Mouse (Mus musculus): ENCODE data around the gene Mfsd8. TPM values are rescaled to one million over a fixed set of nuclear protein-coding genes. Genes with fewer than 3 reads are reported as not detected.

The Mfsd8 gene
- total and polyA plus RNA-seq, 3 experiments, result 3.8 to 7.7 (median 6.0) TPM

- H3K36me3 ChIP-seq (replicated peaks in 1 of 2; ENCODE audit: control insufficient read depth in 1 of 2, insufficient read depth in 1 of 2, low read length in 1 of 2), result peaks cover 9 to 22% of the 10 kb centered on the region in 2 experiments
- peaks cover 30% of the 10 kb centered on the region for H3K79me2 ChIP-seq (replicated peaks; ENCODE audit: control insufficient read depth, extremely low read depth, insufficient read depth, poor library complexity, severe bottlenecking)
- H3K9ac ChIP-seq (ENCODE audit: insufficient read depth, low read depth), result peak overlapping the region; percentile 73
- peak; percentile 48 for DNase-seq (ENCODE audit: extremely low read depth)
- TF ChIP-seq ELF1 (IDR thresholded peaks at IDR 0.05; ENCODE audit: low read depth, low read length), result no peak
- TF ChIP-seq MAZ (IDR thresholded peaks at IDR 0.05; ENCODE audit: low read depth, low read length), result 0 out of 2 replicates have a peak, but pooled peaks have one; percentile 56
- H3K27me3 ChIP-seq (replicated peaks), result no peaks in the 10 kb centered on the region
- peaks cover 2 to 33% of the 10 kb centered on the region in 2 experiments; a peak in 3 of 4 replicates for H3K4me1 ChIP-seq (ENCODE audit: control insufficient read depth in 1 of 2, insufficient read depth in 2 of 2)
- H3K9me3 ChIP-seq (replicated peaks; ENCODE audit: low read length), result no peaks in the 10 kb centered on the region
- H3K27ac ChIP-seq (ENCODE audit: insufficient read depth, low read depth), result peak overlapping the region; percentile 81
- peak overlapping the region; percentile 77 to 98 (median 97) for H3K4me3 ChIP-seq (replicated peaks in 1 of 3; ENCODE audit: low read depth in 2 of 3, low read length in 2 of 3, poor library complexity in 1 of 3)
- in situ Hi-C loops (cut with MboI; ENCODE audit: low pct_ligation_motif_present, low pct_unique_long_range_greater_than_20kb, low sequenced_read_pairs) (no loop called here), dilution Hi-C loops (cut with MboI; ENCODE audit: extremely low pct_ligation_motif_present, extremely low pct_unique_long_range_greater_than_20kb, low sequenced_read_pairs) (no loop called here)
- H3K4me2 ChIP-seq (ENCODE audit: insufficient read depth, low read depth, poor library complexity, severe bottlenecking), result peak overlapping the region; percentile 75; the same call in 1 of the 2 replicates
Observed at GRCm38 (mm10) chr3:40800373-40800823, 46.3 kb downstream of the Mfsd8 start.

GRCm38 (mm10) chr3:40799530-40800372 lies 46.9 kb downstream of the Mfsd8 start, which contains the start of gene Plk4:
Plk4 (plus strand) TSS chr3:40800019.
- peaks cover 26% of the 10 kb centered on the region for H3K79me2 ChIP-seq (replicated peaks; ENCODE audit: control insufficient read depth, extremely low read depth, insufficient read depth, poor library complexity, severe bottlenecking)
- peaks cover 3 to 16% of the 10 kb centered on the region in 2 experiments for H3K36me3 ChIP-seq (replicated peaks in 1 of 2; ENCODE audit: control insufficient read depth in 1 of 2, insufficient read depth in 1 of 2, low read length in 1 of 2)
- dilution Hi-C loops (cut with MboI; ENCODE audit: extremely low pct_ligation_motif_present, extremely low pct_unique_long_range_greater_than_20kb, low sequenced_read_pairs), result no loop called here
- no peaks in the 10 kb centered on the region for H3K9me3 ChIP-seq (replicated peaks; ENCODE audit: low read length)
- peaks cover 2 to 29% of the 10 kb centered on the region in 2 experiments; a peak in 3 of 4 replicates for H3K4me1 ChIP-seq (ENCODE audit: control insufficient read depth in 1 of 2, insufficient read depth in 2 of 2)
- H3K27me3 ChIP-seq (replicated peaks), result no peaks in the 10 kb centered on the region
- DNase-seq (ENCODE audit: extremely low read depth), result peak; percentile 97
- peak within 1 kb of the TSS; percentile 75 for H3K4me2 ChIP-seq (ENCODE audit: insufficient read depth, low read depth, poor library complexity, severe bottlenecking)
- H3K9ac ChIP-seq (ENCODE audit: insufficient read depth, low read depth), result peak within 1 kb of the TSS; percentile 73
- peak within 1 kb of the TSS; percentile 77 to 98 (median 97) for H3K4me3 ChIP-seq (replicated peaks in 1 of 3; ENCODE audit: low read depth in 2 of 3, low read length in 2 of 3, poor library complexity in 1 of 3)
- in situ Hi-C loops (cut with MboI; ENCODE audit: low pct_ligation_motif_present, low pct_unique_long_range_greater_than_20kb, low sequenced_read_pairs), result loop anchor here (25.0 kb wide), 1 partner anchor 188 kb away; no protein-coding TSS in a partner anchor
- H3K27ac ChIP-seq (ENCODE audit: insufficient read depth, low read depth), result peak within 1 kb of the TSS; percentile 81
- no peak; the same call in 1 of the 2 replicates for TF ChIP-seq POLR2AphosphoS2 (IDR thresholded peaks at IDR 0.05; ENCODE audit: low read depth, low read length)
- TF ChIP-seq KAT2A (IDR thresholded peaks at IDR 0.05; ENCODE audit: insufficient replicate concordance, low read length), result no peak
- TF ChIP-seq JUN (IDR thresholded peaks at IDR 0.05; ENCODE audit: insufficient read depth, low read depth, low read length), result peak; percentile 52
- TF ChIP-seq CHD2 (IDR thresholded peaks at IDR 0.05; ENCODE audit: low read length), result no peak
- TF ChIP-seq TBP (conservative IDR thresholded peaks at IDR 0.05; ENCODE audit: low read depth, low read length), result peak; percentile 84; the same call in 1 of the 2 replicates
- peak; percentile 33 for TF ChIP-seq MAX (IDR thresholded peaks at IDR 0.05; ENCODE audit: low read length)
- TF ChIP-seq PAX5 (IDR thresholded peaks at IDR 0.05; ENCODE audit: low read length), result no peak
- 0 out of 2 replicates have a peak, but pooled peaks have one; percentile 18 for TF ChIP-seq SMC3 (IDR thresholded peaks at IDR 0.05; ENCODE audit: low read depth, low read length)
- peak; percentile 91 for TF ChIP-seq ELF1 (IDR thresholded peaks at IDR 0.05; ENCODE audit: low read depth, low read length)
- TF ChIP-seq ZMIZ1 (IDR thresholded peaks at IDR 0.05; ENCODE audit: low read depth, low read length), result peak; percentile 34; the same call in 1 of the 2 replicates
- peak; percentile 98 for TF ChIP-seq NRF1 (IDR thresholded peaks at IDR 0.05; ENCODE audit: low read depth, low read length)
- peak; percentile 70 for TF ChIP-seq HCFC1 (IDR thresholded peaks at IDR 0.05; ENCODE audit: low read depth, low read length)
- no peak for TF ChIP-seq USF1 (IDR thresholded peaks at IDR 0.05; ENCODE audit: low read depth, low read length)
- no peak for TF ChIP-seq GABPA (IDR thresholded peaks at IDR 0.05; ENCODE audit: insufficient replicate concordance, low read depth, low read length)
- no peak for TF ChIP-seq MAZ (IDR thresholded peaks at IDR 0.05; ENCODE audit: low read depth, low read length)
- peak; percentile 53 for TF ChIP-seq JUND (conservative IDR thresholded peaks at IDR 0.05; ENCODE audit: low read depth, low read length)
- peak; percentile 64 for TF ChIP-seq ETS1 (conservative IDR thresholded peaks at IDR 0.05; ENCODE audit: low read depth, low read length)
- TF ChIP-seq BHLHE40 (IDR thresholded peaks at IDR 0.05; ENCODE audit: low read depth, low read length), result no peak
- TF ChIP-seq UBTF (IDR thresholded peaks at IDR 0.05; ENCODE audit: low read depth, low read length), result no peak
- TF ChIP-seq MEF2A (IDR thresholded peaks at IDR 0.05; ENCODE audit: borderline replicate concordance, low read depth, low read length), result peak; percentile 88; the same call in 1 of the 2 replicates
- TF ChIP-seq EP300 (IDR thresholded peaks at IDR 0.05; ENCODE audit: low read length), result peak; percentile 55
- no peak; the same call in 1 of the 2 replicates for TF ChIP-seq ZKSCAN1 (IDR thresholded peaks at IDR 0.05; ENCODE audit: borderline replicate concordance, low read depth, low read length)
- TF ChIP-seq ZNF384 (IDR thresholded peaks at IDR 0.05; ENCODE audit: low read depth, low read length), result peak; percentile 29; the same call in 1 of the 2 replicates
- no peak for TF ChIP-seq USF2 (conservative IDR thresholded peaks at IDR 0.05; ENCODE audit: low read depth, low read length)
- TF ChIP-seq CHD1 (IDR thresholded peaks at IDR 0.05; ENCODE audit: low read depth, low read length), result no peak
- TF ChIP-seq MXI1 (IDR thresholded peaks at IDR 0.05; ENCODE audit: low read depth, low read length), result peak; percentile 80
- peak; percentile 6 for TF ChIP-seq IRF4 (IDR thresholded peaks at IDR 0.05; ENCODE audit: low read depth, low read length)
- TF ChIP-seq E2F4 (IDR thresholded peaks at IDR 0.05; ENCODE audit: insufficient replicate concordance, low read depth, low read length), result peak; percentile 86; the same call in 1 of the 2 replicates
